22 mouse cellular contexts compared by ENCODE assay signal in the genomic region with DNA sequence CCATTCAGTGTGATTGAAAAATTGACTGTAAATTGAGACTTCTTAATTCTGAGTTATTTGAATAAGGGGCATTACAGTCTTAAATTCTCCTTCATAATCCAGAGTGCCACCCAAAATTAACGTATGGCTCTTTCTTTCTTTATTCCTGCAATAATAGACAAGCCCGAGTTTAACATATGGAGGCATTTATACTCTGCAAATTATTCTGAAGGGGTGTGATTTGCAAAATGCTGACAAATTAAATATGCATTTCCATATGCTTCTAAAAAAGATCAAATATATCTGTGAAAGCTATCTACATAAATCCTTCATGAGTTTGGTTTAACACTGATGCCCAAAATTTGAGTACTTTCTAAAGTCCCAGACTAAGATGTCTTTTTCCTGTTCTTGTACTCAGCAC.
"Had no signal": no experiment of that assay in that cellular context is flagged by ENCODE, and none has a peak within 500 bp of the region (broad histone marks: within the 10 kb centered on the region; RNA-seq: fewer than 3 reads in every experiment).

No protein-coding gene starts in this region.

- DNase-seq: kidney, postnatal 10 days; kidney, postnatal 36 days; layer of hippocampus, postnatal 36 days; left cerebral cortex, postnatal 4 days; liver, postnatal 0 days; lung, embryonic 14.5 days; retina, postnatal 1 day; right cerebral cortex, postnatal 25 days; thymus, adult 18-20 months; thymus, postnatal 36 days had no signal

- H3K9ac ChIP-seq: kidney, embryonic 15.5 days; limb, embryonic 12.5 days; limb, embryonic 15.5 days; liver, embryonic 14.5 days; liver, postnatal 0 days; lung, embryonic 14.5 days; midbrain, embryonic 13.5 days; neural tube, embryonic 13.5 days had no signal

- ATAC-seq: liver, postnatal 0 days; lung, postnatal 0 days; midbrain, embryonic 13.5 days; midbrain, embryonic 16.5 days had no signal

- H3K4me1 ChIP-seq: kidney, embryonic 15.5 days; limb, embryonic 12.5 days; limb, embryonic 15.5 days; megakaryocyte, embryonic 14.5 days; midbrain, embryonic 10.5 days; midbrain, embryonic 13.5 days; neural tube, embryonic 13.5 days had no signal

- H3K4me3 ChIP-seq: kidney, embryonic 15.5 days; limb, embryonic 12.5 days; limb, embryonic 15.5 days; megakaryocyte, embryonic 14.5 days; midbrain, embryonic 10.5 days; midbrain, embryonic 13.5 days; myocyte; neural tube, embryonic 13.5 days had no signal

- H3K36me3 ChIP-seq: kidney, embryonic 15.5 days; limb, embryonic 12.5 days; limb, embryonic 15.5 days; midbrain, embryonic 10.5 days; midbrain, embryonic 13.5 days; neural tube, embryonic 13.5 days had no signal

- H3K4me2 ChIP-seq: kidney, embryonic 15.5 days; limb, embryonic 12.5 days; limb, embryonic 15.5 days; liver, embryonic 11.5 days; lung, embryonic 14.5 days; midbrain, embryonic 13.5 days; neural tube, embryonic 13.5 days had no signal

- H3K27me3 ChIP-seq: kidney, embryonic 15.5 days; limb, embryonic 12.5 days; limb, embryonic 15.5 days; megakaryocyte, embryonic 14.5 days; midbrain, embryonic 13.5 days; neural tube, embryonic 13.5 days had no signal

- H3K9me3 ChIP-seq: kidney, embryonic 15.5 days; limb, embryonic 12.5 days; limb, embryonic 15.5 days; megakaryocyte, embryonic 14.5 days; midbrain, embryonic 10.5 days; midbrain, embryonic 13.5 days; neural tube, embryonic 13.5 days had no signal

- H3K27ac ChIP-seq: kidney, embryonic 15.5 days; limb, embryonic 12.5 days; limb, embryonic 15.5 days; liver, embryonic 14.5 days; midbrain, embryonic 10.5 days; midbrain, embryonic 13.5 days; neural tube, embryonic 13.5 days had no signal
